Mouse (Mus musculus): ENCODE measurements at regions not wholly inside any gene's neighbourhood (a gene's known extent, or its start where the extent isn't known, plus 50 kb on each side); places are given as distances from the start of the nearest gene placed in this dataset.

GRCm38 (mm10) chr8:89210684-89211083 lies 166.7 kb upstream of the Sall1 start:
- TF ChIP-seq CTCF (IDR thresholded peaks at IDR 0.05; ENCODE audit: low read depth) (no peak), EP300 (IDR thresholded peaks at IDR 0.05; ENCODE audit: low read depth) (no peak)
